Mouse (Mus musculus) MEL (cell line): ENCODE measurements around the gene Anapc15-ps. TPM values are rescaled to one million over a fixed set of nuclear protein-coding genes. Genes with fewer than 3 reads are reported as not detected.

ENCODE experiments used
- DNase-seq: peaks from one replicate; pipeline ENCODE4 v3.0.0; 2011; ENCODE audit warnings: low read depth, low spot score
- H3K27ac ChIP-seq: 2 replicates; pipeline ENCODE4 v1.5.1; 2012; ENCODE audit warnings: low read depth, mild to moderate bottlenecking, control low read depth, low read length, moderate library complexity; ENCODE audit not compliant: control insufficient read depth
- H3K27me3 ChIP-seq, 2 experiments: fragments of 150-350 bp in 1 of 2; sonication (generic) in 1 of 2; 2 replicates each; pipeline ENCODE4 v1.6.1; 2012; ENCODE audit warnings: low read length in 2 of 2, mild to moderate bottlenecking in 2 of 2, improper control_type of control experiment in 1 of 2, moderate library complexity in 1 of 2; ENCODE audit not compliant: insufficient read depth in 2 of 2, control insufficient read depth in 1 of 2
- H3K36me3 ChIP-seq, 2 experiments: 2 replicates each; pipeline ENCODE4 v1.6.1; 2012 to 2014; ENCODE audit warnings: low read length in 2 of 2, improper control_type of control experiment in 1 of 2, inconsistent platforms in 1 of 2, mild to moderate bottlenecking in 1 of 2; ENCODE audit not compliant: insufficient read depth in 2 of 2, control insufficient read depth in 1 of 2
- H3K4me1 ChIP-seq, 2 experiments: fragments of 150-350 bp in 1 of 2; sonication (generic) in 1 of 2; 2 replicates each; pipeline ENCODE4 v1.6.1; 2012; ENCODE audit warnings: low read length in 2 of 2, improper control_type of control experiment in 1 of 2, mild to moderate bottlenecking in 1 of 2; ENCODE audit not compliant: insufficient read depth in 2 of 2, control insufficient read depth in 1 of 2
- H3K4me3 ChIP-seq, 2 experiments: fragments of 150-350 bp in 1 of 2; sonication (generic) in 1 of 2; 2 replicates each; pipeline ENCODE4 v1.5.1; 2012; ENCODE audit warnings: low read depth in 2 of 2, low read length in 2 of 2, mild to moderate bottlenecking in 2 of 2, moderate library complexity in 2 of 2, control low read depth in 1 of 2, improper control_type of control experiment in 1 of 2; ENCODE audit not compliant: control insufficient read depth in 1 of 2, insufficient read depth in 1 of 2
- H3K79me2 ChIP-seq: 2 replicates; pipeline ENCODE4 v1.6.1; 2012; ENCODE audit warnings: mild to moderate bottlenecking, low read length, moderate library complexity; ENCODE audit not compliant: control insufficient read depth, poor library complexity, insufficient read depth
- H3K9ac ChIP-seq: 2 replicates; pipeline ENCODE4 v1.6.1; 2012; ENCODE audit warnings: low read depth, mild to moderate bottlenecking, control low read depth, low read length, moderate library complexity; ENCODE audit not compliant: control insufficient read depth, poor library complexity, severe bottlenecking
- H3K9me3 ChIP-seq: fragments of 150-350 bp; sonication (generic); replicated peaks from 2 replicates; pipeline ENCODE4 v1.6.1; 2012; ENCODE audit warnings: mild to moderate bottlenecking, low read length, improper control_type of control experiment, moderate library complexity; ENCODE audit not compliant: insufficient read depth
- CHD2 ChIP-seq: IDR thresholded peaks from 2 replicates; pipeline ENCODE4 v1.6.1; 2011; ENCODE audit warnings: low read length, improper control_type of control experiment
- CTCF ChIP-seq, 3 experiments: IDR thresholded peaks in 2 of 3; conservative IDR thresholded peaks in 1 of 3; 2 replicates each; pipeline ENCODE4 v1.5.1; 2011 to 2012; ENCODE audit warnings: low read length in 3 of 3, low read depth in 2 of 3, mild to moderate bottlenecking in 2 of 3, improper control_type of control experiment in 1 of 3, inconsistent platforms in 1 of 3, mixed read lengths in 1 of 3, moderate library complexity in 1 of 3; ENCODE audit not compliant: control insufficient read depth in 1 of 3, insufficient read depth in 1 of 3, poor library complexity in 1 of 3, severe bottlenecking in 1 of 3
- ELF1 ChIP-seq: IDR thresholded peaks from 2 replicates; pipeline ENCODE4 v1.6.1; 2014; ENCODE audit warnings: low read depth, mild to moderate bottlenecking, inconsistent platforms, low read length, improper control_type of control experiment, moderate library complexity
- GABPA ChIP-seq: IDR thresholded peaks from 2 replicates; pipeline ENCODE4 v1.6.1; 2012; ENCODE audit warnings: low read depth, mild to moderate bottlenecking, inconsistent platforms, low read length, improper control_type of control experiment, moderate library complexity
- GATA1 ChIP-seq: IDR thresholded peaks from 2 replicates; pipeline ENCODE4 v1.6.1; 2011; ENCODE audit warnings: low read depth, low read length, improper control_type of control experiment
- JUND ChIP-seq: IDR thresholded peaks from 2 replicates; pipeline ENCODE4 v1.6.1; 2011; ENCODE audit warnings: low read depth, mild to moderate bottlenecking, improper control_type of control experiment, low read length
- KAT2A ChIP-seq: conservative IDR thresholded peaks from 2 replicates; pipeline ENCODE4 v1.6.1; 2012; ENCODE audit warnings: low read depth, low read length, improper control_type of control experiment, inconsistent platforms
- MAFK ChIP-seq: IDR thresholded peaks from 2 replicates; pipeline ENCODE4 v1.6.1; 2011; ENCODE audit warnings: low read depth, mild to moderate bottlenecking, low read length, improper control_type of control experiment, borderline replicate concordance
- MEF2A ChIP-seq: IDR thresholded peaks from 2 replicates; pipeline ENCODE4 v1.6.1; 2014; ENCODE audit warnings: low read depth, mild to moderate bottlenecking, inconsistent platforms, low read length, improper control_type of control experiment; ENCODE audit not compliant: poor library complexity, insufficient replicate concordance, severe bottlenecking; ENCODE audit errors: extremely low read depth
- MXI1 ChIP-seq: IDR thresholded peaks from 2 replicates; pipeline ENCODE4 v1.6.1; 2011; ENCODE audit warnings: mild to moderate bottlenecking, low read depth, low read length, improper control_type of control experiment
- MYB ChIP-seq: IDR thresholded peaks from 2 replicates; pipeline ENCODE4 v1.6.1; 2011; ENCODE audit warnings: mild to moderate bottlenecking, low read depth, low read length, improper control_type of control experiment
- MYC ChIP-seq: IDR thresholded peaks from 2 replicates; pipeline ENCODE4 v1.6.1; 2011; ENCODE audit warnings: low read depth, mild to moderate bottlenecking, low read length, improper control_type of control experiment, moderate library complexity
- POLR2A ChIP-seq, 2 experiments: IDR thresholded peaks; 2 replicates each; pipeline ENCODE4 v1.6.1; 2011 to 2012; ENCODE audit warnings: low read length in 2 of 2, mild to moderate bottlenecking in 2 of 2, control low read depth in 1 of 2, improper control_type of control experiment in 1 of 2, low read depth in 1 of 2, moderate library complexity in 1 of 2; ENCODE audit not compliant: control insufficient read depth in 1 of 2, insufficient read depth in 1 of 2, poor library complexity in 1 of 2
- RCOR1 ChIP-seq: IDR thresholded peaks from 2 replicates; pipeline ENCODE4 v1.6.1; 2012; ENCODE audit warnings: low read depth, mild to moderate bottlenecking, inconsistent platforms, low read length, improper control_type of control experiment
- SMC3 ChIP-seq: IDR thresholded peaks from 2 replicates; pipeline ENCODE4 v1.6.1; 2011; ENCODE audit warnings: low read depth, low read length, improper control_type of control experiment
- TCF12 ChIP-seq: IDR thresholded peaks from 2 replicates; pipeline ENCODE4 v1.6.1; 2014; ENCODE audit warnings: low read depth, mild to moderate bottlenecking, inconsistent platforms, low read length, improper control_type of control experiment, moderate library complexity
- UBTF ChIP-seq: IDR thresholded peaks from 2 replicates; pipeline ENCODE4 v1.6.1; 2012; ENCODE audit warnings: low read depth, mild to moderate bottlenecking, inconsistent platforms, low read length, improper control_type of control experiment, moderate library complexity, borderline replicate concordance; ENCODE audit not compliant: insufficient read depth
- USF2 ChIP-seq, 2 experiments: IDR thresholded peaks; 2 replicates each; pipeline ENCODE4 v1.6.1; 2011 to 2012; ENCODE audit warnings: improper control_type of control experiment in 2 of 2, low read length in 2 of 2, borderline replicate concordance in 1 of 2, inconsistent platforms in 1 of 2, low read depth in 1 of 2, mild to moderate bottlenecking in 1 of 2; ENCODE audit not compliant: insufficient read depth in 1 of 2
- ZC3H11A ChIP-seq: IDR thresholded peaks from 2 replicates; pipeline ENCODE4 v1.6.1; 2012; ENCODE audit warnings: low read depth, mild to moderate bottlenecking, inconsistent platforms, low read length, improper control_type of control experiment
- ZKSCAN1 ChIP-seq: IDR thresholded peaks from 2 replicates; pipeline ENCODE4 v1.6.1; 2012; ENCODE audit warnings: low read depth, mild to moderate bottlenecking, inconsistent platforms, low read length, improper control_type of control experiment, moderate library complexity
- ZMIZ1 ChIP-seq: IDR thresholded peaks from 2 replicates; pipeline ENCODE4 v1.6.1; 2012; ENCODE audit warnings: low read depth, mild to moderate bottlenecking, inconsistent platforms, low read length, improper control_type of control experiment, moderate library complexity
- polyA plus RNA-seq, 2 experiments: library from polyadenylated mRNA; stranded (reverse) in 1 of 2; unstranded in 1 of 2; fragments of >175 nt in 1 of 2; fragments of >200 nt in 1 of 2; gene quantifications; 2 replicates each; pipeline versions ENCODE4 v1.2.1 to v1.2.4; 2012; ENCODE audit warnings: low replicate concordance in 2 of 2, low read depth in 1 of 2; ENCODE audit not compliant: insufficient read length in 2 of 2, insufficient read depth in 1 of 2, missing spikeins in 1 of 2
- total RNA-seq: library from RNA; depleted of rRNA; stranded (reverse); fragments of 300-350 nt; gene quantifications from 2 replicates; pipeline ENCODE4 v1.2.3, GENCODE M21; 2012

Gene Anapc15-ps
- total and polyA plus RNA-seq, 3 experiments = 0.31 TPM; not detected in 2

GRCm38 (mm10) chr10:95664613-95665012 lies 8.6 kb downstream of the Anapc15-ps start:
- no peak overlapping the region for H3K4me3 ChIP-seq
- DNase-seq = no peak
- no peak overlapping the region for H3K9ac ChIP-seq
- no peaks in the 10 kb centered on the region for H3K9me3 ChIP-seq
- no peaks in the 10 kb centered on the region for H3K79me2 ChIP-seq
- H3K27me3 ChIP-seq = peaks cover 0 to 1% of the 10 kb centered on the region in 2 experiments; a peak in 1 of 4 replicates
- no peak overlapping the region for H3K27ac ChIP-seq
- no peaks in the 10 kb centered on the region for H3K36me3 ChIP-seq
- TF ChIP-seq SMC3 = no peak
- no peak for TF ChIP-seq MXI1
- no peak for TF ChIP-seq ZKSCAN1
- no peak for TF ChIP-seq CTCF (IDR thresholded peaks at IDR 0.05 in 2 of 3, conservative IDR thresholded peaks at IDR 0.05 in 1 of 3; ENCODE audit: control insufficient read depth in 1 of 3, insufficient read depth in 1 of 3, low read depth in 2 of 3, low read length in 3 of 3, poor library complexity in 1 of 3, severe bottlenecking in 1 of 3)
- no peak for TF ChIP-seq MEF2A
- TF ChIP-seq USF2 (IDR thresholded peaks at IDR 0.05; ENCODE audit: borderline replicate concordance in 1 of 2, insufficient read depth in 1 of 2, low read depth in 1 of 2, low read length in 2 of 2) = no peak
- TF ChIP-seq MYB = no peak
- no peak for TF ChIP-seq JUND
- TF ChIP-seq MAFK = no peak
- TF ChIP-seq POLR2A (IDR thresholded peaks at IDR 0.05; ENCODE audit: control insufficient read depth in 1 of 2, insufficient read depth in 1 of 2, low read depth in 1 of 2, low read length in 2 of 2, poor library complexity in 1 of 2) = no peak
- TF ChIP-seq CHD2 = no peak
- TF ChIP-seq KAT2A = no peak
- no peak for TF ChIP-seq ELF1
- no peaks in the 10 kb centered on the region for H3K4me1 ChIP-seq

GRCm38 (mm10) chr10:95660356-95660755 lies 12.9 kb downstream of the Anapc15-ps start:
- no peak overlapping the region for H3K27ac ChIP-seq
- H3K9ac ChIP-seq = no peak overlapping the region
- H3K36me3 ChIP-seq = no peaks in the 10 kb centered on the region
- no peaks in the 10 kb centered on the region for H3K9me3 ChIP-seq
- no peak for TF ChIP-seq ZMIZ1
- no peak for TF ChIP-seq UBTF
- TF ChIP-seq GATA1 = no peak
- TF ChIP-seq ZC3H11A = no peak
- TF ChIP-seq GABPA = no peak
- no peak for TF ChIP-seq RCOR1
- TF ChIP-seq POLR2A (IDR thresholded peaks at IDR 0.05; ENCODE audit: control insufficient read depth in 1 of 2, insufficient read depth in 1 of 2, low read depth in 1 of 2, low read length in 2 of 2, poor library complexity in 1 of 2) = no peak
- no peak for TF ChIP-seq MYC
- TF ChIP-seq TCF12 = no peak
- TF ChIP-seq, all 39 proteins: peak for 0
- H3K4me1 ChIP-seq = no peaks in the 10 kb centered on the region
- H3K79me2 ChIP-seq = no peaks in the 10 kb centered on the region
- H3K27me3 ChIP-seq = peaks cover 0 to 1% of the 10 kb centered on the region in 2 experiments; a peak in 1 of 4 replicates
- DNase-seq = no peak
- H3K4me3 ChIP-seq = no peak overlapping the region
